Mouse (Mus musculus) left cerebral cortex, postnatal 36 days (tissue): ENCODE measurements around the gene Pnrc2. TPM values are rescaled to one million over a fixed set of nuclear protein-coding genes. Genes with fewer than 3 reads are reported as not detected.
A peak's percentile ranks its signal among the peaks of the same experiment; 100 is the strongest.

ENCODE experiments used
- DNase-seq, 2 experiments: peaks; one replicate each; pipeline ENCODE4 v3.0.0; 2021 to 2022; ENCODE audit warnings: low spot score in 2 of 2, mixed read lengths in 1 of 2
- intact Hi-C: fragments of 180-260 bp; cut with DNase I; formaldehyde crosslinking; loops from one replicate; pipeline ENCODE4 v1.15.1; 2025
- total RNA-seq, 2 experiments: library from RNA; stranded (reverse); gene quantifications; 2 replicates each; pipeline ENCODE4 v1.2.3; 2021

The Pnrc2 gene
- 10 to 100 TPM; 41.2 to 44.6 TPM for total RNA-seq

DNA sequence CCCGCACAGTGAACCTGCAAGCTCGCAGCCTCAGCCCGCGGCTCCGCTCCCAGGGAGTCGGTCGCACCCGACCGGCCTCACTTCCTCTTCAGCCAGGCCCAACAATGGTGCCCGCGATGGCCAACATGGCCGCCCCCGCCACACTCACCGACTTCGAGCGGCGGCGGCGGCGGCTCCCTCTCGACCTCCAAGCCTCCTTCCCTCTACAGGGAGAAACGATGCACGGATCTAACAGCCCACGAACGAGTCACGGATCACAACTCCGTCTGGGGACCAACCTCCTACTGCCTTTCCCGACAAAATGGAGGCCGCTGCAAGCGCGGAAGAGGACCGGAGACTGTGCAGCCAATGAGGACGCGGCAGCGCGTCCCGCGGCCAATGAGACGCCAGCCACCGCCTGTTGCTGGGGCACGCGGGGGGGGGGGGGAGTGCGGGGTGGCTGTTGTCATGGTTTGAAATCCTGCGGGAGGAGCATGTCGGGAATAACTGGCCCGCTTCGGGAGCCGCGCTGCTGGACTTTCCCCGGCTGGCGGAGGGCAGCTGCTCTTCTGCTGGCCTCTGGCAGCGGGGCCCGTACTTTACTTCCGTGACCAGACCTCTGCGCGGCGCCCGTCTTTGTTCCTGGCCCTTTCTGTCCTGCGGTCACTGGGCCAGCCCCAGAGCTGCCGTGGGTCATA, at the start of gene Pnrc2:
Pnrc2 (minus strand) TSS at position 325 of the 677 bp plus-strand sequence.
- intact Hi-C loops: loop anchor here (1.0 kb wide), 1 partner anchor 17 kb away; no protein-coding TSS in a partner anchor
- DNase-seq: peak; percentile 93 to 95

DNA sequence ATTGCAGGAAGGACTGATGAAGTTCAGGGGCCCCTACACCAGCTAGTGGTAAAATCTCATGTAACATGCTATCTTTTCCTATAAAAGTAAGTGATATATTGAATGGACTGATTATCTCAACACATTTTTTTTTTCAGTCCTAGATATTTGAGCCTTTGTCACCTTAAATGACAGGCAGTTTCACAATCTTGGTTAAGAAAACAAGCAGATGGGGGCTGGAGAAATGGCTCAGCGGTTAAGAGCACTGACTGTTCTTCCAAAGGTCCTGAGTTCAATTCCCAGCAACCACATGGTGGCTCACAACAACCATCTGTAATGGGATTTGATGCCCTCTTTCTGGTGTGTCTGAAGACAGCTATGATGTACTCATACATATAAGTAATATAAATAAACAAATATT, 48.5 kb upstream of the Pnrc2 start:
- DNase-seq: no peak
- intact Hi-C loops: loop anchor here (5.0 kb wide), 2 partner anchors 35 to 120 kb away; no protein-coding TSS in a partner anchor

DNA sequence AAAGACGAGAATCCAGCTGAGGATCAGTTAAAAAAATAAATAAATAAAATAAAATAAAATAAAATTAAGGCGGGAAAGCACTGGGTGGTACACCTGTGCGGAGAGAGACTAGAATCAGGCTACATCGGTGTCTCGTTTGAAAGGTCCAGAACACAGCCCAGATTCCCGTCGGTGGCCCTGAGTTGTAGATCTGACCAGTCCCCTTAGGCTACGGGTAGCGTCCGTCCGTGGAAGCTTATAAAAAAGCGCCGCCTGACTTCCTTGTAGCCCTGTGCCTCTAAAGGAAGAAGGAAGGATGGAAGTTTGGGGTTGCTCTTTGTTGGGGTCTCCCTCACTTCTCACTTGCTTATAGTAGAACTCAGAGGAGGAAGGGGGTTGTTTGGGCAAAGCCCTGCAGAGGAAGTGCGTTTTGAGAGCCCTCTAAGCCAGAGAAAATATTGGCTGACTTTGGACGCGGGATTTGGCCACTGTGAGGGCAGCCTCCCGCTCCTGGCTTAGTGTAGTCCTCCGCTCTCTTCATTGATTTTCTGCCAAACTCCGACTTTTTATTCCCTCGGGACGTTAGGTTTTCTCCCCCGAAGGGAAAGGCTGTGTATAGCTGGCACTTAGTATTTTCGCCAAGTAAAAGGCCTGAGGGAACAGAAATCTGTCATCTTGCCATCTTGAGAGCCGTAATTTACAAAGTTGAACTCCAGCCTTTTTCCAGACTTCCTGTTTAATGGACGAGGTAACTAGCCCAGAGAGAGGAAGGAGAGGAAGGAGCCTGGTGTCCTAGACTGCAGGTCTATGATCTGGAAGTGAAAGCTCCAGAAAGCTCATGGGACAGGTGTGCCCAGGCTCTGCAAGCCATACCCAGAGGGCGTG, 47.8 kb upstream of the Pnrc2 start:
- intact Hi-C loops: loop anchor here (5.0 kb wide), 2 partner anchors 34 to 119 kb away; no protein-coding TSS in a partner anchor
- DNase-seq: no peak

DNA sequence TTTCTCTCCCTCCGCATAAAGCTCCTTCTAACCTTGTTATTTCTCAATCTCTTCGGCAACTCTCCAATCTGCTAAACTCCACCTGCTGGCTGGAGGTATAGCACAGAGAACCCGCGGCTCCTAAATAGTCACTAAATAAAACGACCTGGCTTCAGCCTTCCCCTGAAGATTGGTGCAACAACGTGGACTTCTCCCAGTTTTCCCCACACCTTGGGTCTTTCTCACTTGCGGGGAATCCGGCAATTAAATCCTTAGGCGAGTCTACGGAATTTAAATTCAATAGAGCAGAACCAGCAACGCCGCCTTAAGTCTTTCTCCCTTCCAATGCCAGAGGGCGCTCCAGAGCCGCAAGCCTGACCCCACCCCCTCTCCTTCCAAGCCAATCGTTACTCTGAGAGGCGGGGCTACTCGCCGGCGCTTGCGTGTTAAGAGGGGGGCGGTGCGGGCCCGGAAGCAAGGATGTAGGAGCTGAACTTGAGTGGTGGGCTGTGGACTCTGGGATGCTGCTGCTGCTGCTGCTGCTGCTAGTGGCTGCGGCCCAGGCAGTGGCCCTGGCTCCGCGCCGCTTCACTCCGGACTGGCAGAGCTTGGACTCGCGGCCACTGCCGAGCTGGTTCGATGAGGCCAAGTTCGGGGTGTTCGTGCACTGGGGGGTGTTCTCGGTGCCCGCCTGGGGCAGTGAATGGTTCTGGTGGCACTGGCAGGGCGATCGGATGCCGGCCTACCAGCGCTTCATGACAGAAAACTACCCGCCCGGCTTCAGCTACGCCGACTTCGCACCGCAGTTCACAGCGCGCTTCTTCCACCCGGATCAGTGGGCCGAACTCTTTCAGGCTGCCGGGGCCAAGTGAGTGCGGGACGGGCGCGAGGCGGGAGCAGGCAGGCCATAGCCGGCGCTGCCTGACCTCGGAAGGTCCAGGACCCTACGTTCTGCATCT, 46.9 kb upstream of the Pnrc2 start, which contains the start of gene Fuca1:
Fuca1 (plus strand) TSS at position 432 of the 938 bp plus-strand sequence.
- DNase-seq: peak; percentile 92 to 93
- intact Hi-C loops: loop anchor here (5.0 kb wide), 2 partner anchors 33 to 118 kb away; no protein-coding TSS in a partner anchor

GRCm38 (mm10) chr4:135919280-135919639, 45.6 kb upstream of the Pnrc2 start:
- intact Hi-C loops: no loop called here
- no peak for DNase-seq

GRCm38 (mm10) chr4:135918635-135919279, 45.1 kb upstream of the Pnrc2 start:
- DNase-seq: no peak
- intact Hi-C loops: no loop called here

DNA sequence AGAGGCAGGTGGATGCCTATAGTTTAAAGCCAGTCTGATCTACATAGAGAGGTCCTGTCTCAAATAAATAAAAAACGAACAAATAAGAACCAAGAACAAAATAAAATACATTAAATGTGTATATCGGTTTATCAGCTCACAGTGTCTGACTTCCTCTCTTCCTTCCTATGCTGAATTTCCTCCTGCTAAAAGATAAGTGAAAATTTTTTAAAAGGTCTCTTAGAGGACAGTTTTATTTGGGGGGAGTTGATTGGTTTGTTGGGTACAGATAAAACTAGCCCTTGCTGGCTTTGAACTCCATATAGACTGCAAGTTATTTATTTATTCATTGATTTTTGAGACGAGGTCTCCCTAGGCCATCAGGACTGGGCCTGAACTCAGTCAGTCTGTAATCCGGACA, 39.8 kb upstream of the Pnrc2 start:
- DNase-seq: no peak
- intact Hi-C loops: no loop called here

DNA sequence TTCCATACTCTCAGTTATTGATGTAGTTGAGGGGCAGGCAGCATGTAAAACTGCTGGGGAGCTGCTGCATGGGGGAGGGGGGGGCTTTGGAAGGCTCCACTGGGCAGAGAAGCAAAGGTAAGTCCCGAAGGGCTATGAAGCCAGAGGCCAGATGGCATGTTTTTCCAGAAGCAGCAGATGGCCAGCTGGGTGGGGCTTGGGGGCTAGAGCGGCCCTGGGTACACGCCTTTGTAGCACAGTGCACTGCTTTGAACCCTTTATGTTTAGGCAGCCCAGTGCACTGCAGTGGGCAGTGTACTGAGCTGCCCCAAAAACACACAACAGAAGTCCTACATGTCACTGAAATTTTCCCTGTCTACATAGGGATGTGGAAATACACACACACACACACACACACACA, 39.2 kb upstream of the Pnrc2 start:
- intact Hi-C loops: no loop called here
- DNase-seq: no peak

DNA sequence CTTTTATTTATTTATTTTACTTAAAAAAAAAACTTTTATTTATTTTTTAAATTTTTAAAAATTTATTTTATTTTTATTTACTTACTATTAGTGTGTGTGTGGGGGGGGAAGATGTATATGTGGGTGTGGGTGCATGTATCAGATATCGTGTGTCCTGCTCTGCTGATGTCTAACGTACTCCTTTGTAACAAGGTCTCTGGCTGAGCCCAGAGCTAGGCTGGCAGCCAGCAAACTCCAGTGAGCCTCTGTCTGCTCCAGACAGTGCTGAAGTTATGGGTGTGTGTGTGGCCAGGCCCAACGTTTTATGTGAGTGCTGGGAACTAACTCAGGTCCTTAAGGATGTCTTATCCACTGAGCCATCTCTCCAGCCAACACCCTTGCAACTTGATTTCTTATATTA, 38.5 kb upstream of the Pnrc2 start:
- DNase-seq: no peak

DNA sequence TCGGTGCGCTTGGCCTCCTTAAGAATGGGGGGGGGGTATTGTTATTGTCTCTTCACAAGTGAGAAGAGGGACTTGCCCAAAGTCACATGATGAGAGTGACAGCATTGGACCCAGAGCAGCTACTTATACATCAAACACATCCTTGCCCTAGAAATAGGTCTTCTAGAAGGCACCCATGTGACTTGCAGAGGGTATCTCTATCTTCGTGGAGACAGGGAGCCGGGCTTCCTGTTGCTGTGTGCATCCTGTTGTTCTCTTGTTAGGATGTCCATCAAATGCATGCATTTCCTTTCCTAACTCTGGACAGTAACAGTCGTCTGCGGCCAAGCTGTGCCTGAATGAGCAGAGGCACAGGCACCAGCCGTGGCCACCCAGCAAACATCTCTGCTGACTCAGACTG, 37.9 kb upstream of the Pnrc2 start:
- intact Hi-C loops: no loop called here
- no peak for DNase-seq

More for the DNA sequence above, 38.5 kb upstream of the Pnrc2 start:
- intact Hi-C loops: no loop called here

GRCm38 (mm10) chr4:135909326-135910066, 35.8 kb upstream of the Pnrc2 start:
- intact Hi-C loops: no loop called here
- DNase-seq: no peak

- intact Hi-C loops: no loop called here
- no peak for DNase-seq
Observed at GRCm38 (mm10) chr4:135906633-135907032, 33.0 kb upstream of the Pnrc2 start.

GRCm38 (mm10) chr4:135904810-135905209, 31.2 kb upstream of the Pnrc2 start:
- no peak for DNase-seq
- intact Hi-C loops: no loop called here

DNA sequence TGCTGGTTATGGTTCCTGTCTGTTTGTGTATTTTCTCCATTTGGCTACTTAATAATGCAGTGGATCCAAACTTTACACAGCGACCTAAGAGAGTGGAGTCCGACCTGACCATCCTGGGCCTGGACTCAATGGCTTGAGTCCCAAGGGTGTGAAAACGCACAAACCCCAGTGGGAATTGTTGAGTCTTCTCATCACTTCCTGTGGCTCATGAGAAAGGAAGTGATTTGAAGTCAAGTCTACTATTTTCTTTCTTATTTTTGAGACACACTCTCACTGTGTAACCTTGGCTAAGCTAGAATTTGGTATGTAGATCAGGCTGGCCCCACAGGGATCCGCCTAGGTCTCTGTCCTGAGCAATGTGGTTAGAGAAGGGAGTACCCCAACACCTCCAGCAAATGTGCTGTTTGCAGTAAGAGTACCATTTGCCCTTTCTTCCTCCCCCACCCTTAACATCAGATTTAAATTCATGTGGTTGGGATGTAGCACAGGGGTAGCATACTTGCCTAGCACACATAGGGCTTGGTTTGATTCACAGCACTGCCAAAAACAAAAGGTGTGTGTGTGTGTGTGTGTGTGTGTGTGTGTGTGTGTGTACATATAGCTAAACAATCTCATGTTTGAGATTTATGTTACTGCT, 29.1 kb upstream of the Pnrc2 start:
- intact Hi-C loops: no loop called here
- no peak for DNase-seq

- DNase-seq: no peak
- intact Hi-C loops: no loop called here
Observed at GRCm38 (mm10) chr4:135900008-135900407, 26.4 kb upstream of the Pnrc2 start.

- DNase-seq: no peak
- intact Hi-C loops: no loop called here
Observed at GRCm38 (mm10) chr4:135899050-135899448, 25.4 kb upstream of the Pnrc2 start.

DNA sequence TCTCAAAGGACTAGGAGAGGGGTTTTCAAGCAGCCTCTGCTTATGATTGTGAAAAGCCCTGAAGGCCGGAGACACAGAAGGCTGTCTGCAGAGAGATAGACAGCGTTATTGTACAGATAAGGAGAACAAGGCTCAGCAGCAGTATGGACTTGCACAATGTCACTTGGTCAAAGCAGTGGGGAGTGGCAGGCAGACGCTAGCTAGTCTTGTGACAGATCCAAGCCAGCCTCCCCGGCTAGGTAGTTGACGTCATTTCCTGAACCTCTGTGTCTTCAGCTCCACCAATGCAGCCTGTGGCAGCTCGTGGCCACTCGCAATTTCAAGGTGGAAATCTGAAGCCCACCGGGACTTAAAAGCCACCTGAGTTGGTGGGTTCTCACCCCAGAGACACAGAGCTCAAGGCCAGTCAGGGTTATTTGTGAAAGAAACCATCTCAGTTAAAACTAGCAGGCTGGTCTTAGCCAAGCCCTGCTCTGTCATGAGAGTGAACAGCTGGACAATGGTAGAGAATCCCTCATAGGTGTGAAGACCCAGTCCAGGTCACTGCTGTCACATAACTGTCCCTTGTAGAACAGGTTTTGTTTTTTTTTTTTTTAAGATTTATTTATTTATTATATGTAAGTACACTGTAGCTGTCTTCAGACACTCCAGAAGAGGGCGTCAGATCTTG, 24.9 kb upstream of the Pnrc2 start:
- no peak for DNase-seq
- intact Hi-C loops: no loop called here

GRCm38 (mm10) chr4:135896157-135896556, 22.5 kb upstream of the Pnrc2 start:
- no peak for DNase-seq
- intact Hi-C loops: no loop called here
